In the genomic region with DNA sequence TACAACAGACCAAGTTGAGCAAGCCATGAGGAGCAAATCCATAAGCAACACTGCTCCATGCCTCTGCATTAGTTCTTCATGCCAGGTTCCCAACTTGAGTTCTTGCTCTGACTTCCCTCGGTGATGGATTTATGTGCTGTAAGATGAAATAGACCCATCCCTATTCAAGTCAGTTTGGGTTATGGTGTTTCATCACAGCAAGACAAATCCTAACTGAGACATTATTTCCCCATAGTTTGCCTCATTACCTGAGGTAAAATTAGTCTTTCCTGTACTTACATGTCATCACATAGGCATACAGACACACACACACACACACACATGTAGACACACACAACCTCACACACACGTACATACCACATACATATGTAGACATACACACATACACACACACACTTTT, we compare ENCODE assay signal across 21 mouse cellular contexts.
"Had no signal": no experiment of that assay in that cellular context is flagged by ENCODE, and none has a peak within 500 bp of the region (broad histone marks: within the 10 kb centered on the region; RNA-seq: fewer than 3 reads in every experiment).

No protein-coding gene starts in this region.

- H3K9ac ChIP-seq: heart, embryonic 13.5 days; heart, embryonic 15.5 days; hindbrain, embryonic 13.5 days; kidney, embryonic 15.5 days; limb, embryonic 13.5 days; limb, embryonic 15.5 days; liver, embryonic 12.5 days; liver, embryonic 14.5 days had no signal

- H3K9me3 ChIP-seq: heart, embryonic 13.5 days; heart, embryonic 15.5 days; hindbrain, embryonic 13.5 days; kidney, embryonic 15.5 days; limb, embryonic 13.5 days; limb, embryonic 15.5 days; liver, embryonic 12.5 days had no signal

- H3K4me3 ChIP-seq: gastrocnemius, adult 2 months; heart, adult 2 months; heart, embryonic 13.5 days; heart, embryonic 15.5 days; hindbrain, embryonic 13.5 days; kidney, embryonic 15.5 days; limb, embryonic 13.5 days; limb, embryonic 15.5 days; liver, embryonic 12.5 days had no signal

- H3K4me1 ChIP-seq: heart, embryonic 13.5 days; hindbrain, embryonic 13.5 days; kidney, embryonic 15.5 days; limb, embryonic 13.5 days; limb, embryonic 15.5 days; liver, embryonic 12.5 days had no signal

- H3K27ac ChIP-seq: gastrocnemius, adult 2 months; heart, adult 2 months; heart, embryonic 13.5 days; heart, embryonic 15.5 days; hindbrain, embryonic 13.5 days; hindbrain, postnatal 0 days; kidney, embryonic 15.5 days; kidney, postnatal 0 days; limb, embryonic 13.5 days; limb, embryonic 15.5 days; liver, embryonic 12.5 days; liver, embryonic 14.5 days had no signal

- DNase-seq: gastrocnemius, postnatal 25 days; heart, adult 2 months; heart, postnatal 36 days; kidney, adult 11 months; kidney, adult 2 months; kidney, adult 9 months; kidney, postnatal 14 days; kidney, postnatal 36 days had no signal

- H3K36me3 ChIP-seq: heart, embryonic 13.5 days; heart, embryonic 15.5 days; hindbrain, embryonic 13.5 days; kidney, embryonic 15.5 days; limb, embryonic 13.5 days; limb, embryonic 15.5 days; liver, embryonic 12.5 days had no signal

- ATAC-seq: intestine, embryonic 16.5 days; liver, embryonic 12.5 days had no signal

- H3K27me3 ChIP-seq: heart, embryonic 13.5 days; heart, embryonic 15.5 days; hindbrain, embryonic 13.5 days; kidney, embryonic 15.5 days; limb, embryonic 13.5 days; limb, embryonic 15.5 days; liver, embryonic 12.5 days had no signal

- H3K4me2 ChIP-seq: heart, embryonic 11.5 days; heart, embryonic 13.5 days; heart, embryonic 15.5 days; hindbrain, embryonic 13.5 days; kidney, embryonic 15.5 days; limb, embryonic 13.5 days; limb, embryonic 15.5 days; liver, embryonic 12.5 days had no signal
